Mouse (Mus musculus): Measurements from ENCODE around the gene Tmem63a. TPM values are rescaled to one million over a fixed set of nuclear protein-coding genes. Genes with fewer than 3 reads are reported as not detected.

The Tmem63a gene
- polyA plus RNA-seq, 1 experiment from 2014 or later = 7.7 TPM

- no peak for ATAC-seq (ENCODE audit: extremely low read depth, insufficient number of reproducible peaks, low FRiP score, low TSS enrichment)
- Histone ChIP-seq H3K27ac (replicated peaks) (no peak overlapping the region), H3K27me3 (replicated peaks) (peaks cover 12% of the 10 kb centered on the region; the same call in 1 of the 2 replicates), H3K4me1 (0 out of 2 replicates have a peak, but pooled peaks cover 3% of the 10 kb centered on the region), H3K4me2 (no peak overlapping the region), H3K4me3 (no peak overlapping the region), H3K9ac (no peak overlapping the region), H3K36me3 (no peaks in the 10 kb centered on the region), H3K9me3 (no peaks in the 10 kb centered on the region)
- WGBS = 66% methylated on average over 7 of the region's 7 CpGs
Observed at GRCm38 (mm10) chr1:181021488-181021865, 79.3 kb downstream of the Tmem63a start.

GRCm38 (mm10) chr1:181022265-181022664, 80.1 kb downstream of the Tmem63a start:
- no peak overlapping the region for H3K4me2 ChIP-seq
- no peak overlapping the region for H3K27ac ChIP-seq (replicated peaks)
- WGBS = 22% methylated on average over 1 of the region's 1 CpGs
- peaks cover 12% of the 10 kb centered on the region; the same call in 1 of the 2 replicates for H3K27me3 ChIP-seq (replicated peaks)
- ATAC-seq (ENCODE audit: extremely low read depth, insufficient number of reproducible peaks, low FRiP score, low TSS enrichment) = no peak
- H3K4me1 ChIP-seq = no peaks in the 10 kb centered on the region
- no peak overlapping the region for H3K9ac ChIP-seq
- no peaks in the 10 kb centered on the region for H3K9me3 ChIP-seq
- H3K4me3 ChIP-seq = no peak overlapping the region
- H3K36me3 ChIP-seq = no peaks in the 10 kb centered on the region

Other genes with a start within 250 kb of the Tmem63a start
- gene Mixl1, start 245.3 kb upstream of the Tmem63a start, polyA plus RNA-seq (2015; fragmentation: Nextera tagmentation; extraction: Ambion mirVana) = 0.16 and 0.24 TPM in 2 replicates
- 18.5 and 18.8 TPM in 2 replicates for gene Acbd3, start 216.3 kb upstream of the Tmem63a start, polyA plus RNA-seq (2015; fragmentation: Nextera tagmentation; extraction: Ambion mirVana)
- 1,623 and 1,726 TPM in 2 replicates for gene H3f3a, start 128.4 kb upstream of the Tmem63a start, polyA plus RNA-seq (2015; fragmentation: Nextera tagmentation; extraction: Ambion mirVana)
- 22.0 and 23.9 TPM in 2 replicates for gene Sde2, start 91.2 kb upstream of the Tmem63a start, polyA plus RNA-seq (2015; fragmentation: Nextera tagmentation; extraction: Ambion mirVana)
- 0.08 and 0.28 TPM in 2 replicates for gene Lefty2, start 49.2 kb upstream of the Tmem63a start, polyA plus RNA-seq (2015; fragmentation: Nextera tagmentation; extraction: Ambion mirVana)
- gene Pycr2, start 38.1 kb upstream of the Tmem63a start, polyA plus RNA-seq (2015; fragmentation: Nextera tagmentation; extraction: Ambion mirVana) = 56.2 and 56.5 TPM in 2 replicates
- gene Lefty1, start 7.3 kb upstream of the Tmem63a start, polyA plus RNA-seq (2015; fragmentation: Nextera tagmentation; extraction: Ambion mirVana) = 1.2 and 1.4 TPM in 2 replicates
- gene Ephx1, start 78.6 kb downstream of the Tmem63a start, polyA plus RNA-seq (2015; fragmentation: Nextera tagmentation; extraction: Ambion mirVana) = 5.6 and 6.0 TPM in 2 replicates
- not detected in 2 replicates for gene 9130409I23Rik, start 108.9 kb downstream of the Tmem63a start, polyA plus RNA-seq (2015; fragmentation: Nextera tagmentation; extraction: Ambion mirVana)
- 19.6 and 20.3 TPM in 2 replicates for gene Nvl, start 201.9 kb downstream of the Tmem63a start, polyA plus RNA-seq (2015; fragmentation: Nextera tagmentation; extraction: Ambion mirVana)
- 133 and 161 TPM in 2 replicates for gene Cnih4, start 202.3 kb downstream of the Tmem63a start, polyA plus RNA-seq (2015; fragmentation: Nextera tagmentation; extraction: Ambion mirVana)